Mouse (Mus musculus) forebrain, embryonic 13.5 days (tissue): ENCODE measurements around the gene Ctxn1. TPM values are rescaled to one million over a fixed set of nuclear protein-coding genes. Genes with fewer than 3 reads are reported as not detected.
"Not testable (repeated sequence)": the region's sequence is repeated elsewhere in the genome, so short reads cannot be mapped to it uniquely, and the experiment has no call there.

Experiments
- ATAC-seq: fragments of 200-750 bp; cut with Nextera tagmentation; 2 replicates; pipeline ENCODE4 v1.8.0; 2017
- H3K27ac ChIP-seq: fragments of 300-500 bp; sonication (generic); 2 replicates; pipeline ENCODE4 v1.5.1; 2015; ENCODE audit warnings: inconsistent platforms, mild to moderate bottlenecking, moderate library complexity
- H3K27me3 ChIP-seq: fragments of 300-500 bp; sonication (generic); 2 replicates; pipeline ENCODE4 v1.6.1; 2015; ENCODE audit warnings: mild to moderate bottlenecking, inconsistent platforms
- H3K36me3 ChIP-seq: fragments of 300-500 bp; sonication (generic); 2 replicates; pipeline ENCODE4 v1.6.1; 2015; ENCODE audit warnings: mild to moderate bottlenecking, inconsistent platforms; ENCODE audit not compliant: poor library complexity, severe bottlenecking
- H3K4me1 ChIP-seq: fragments of 300-500 bp; sonication (generic); 2 replicates; pipeline ENCODE4 v1.6.1; 2015; ENCODE audit warnings: inconsistent platforms
- H3K4me2 ChIP-seq: fragments of 300-500 bp; sonication (generic); 2 replicates; pipeline ENCODE4 v1.6.1; 2015; ENCODE audit warnings: inconsistent platforms, mild to moderate bottlenecking, moderate library complexity
- H3K4me3 ChIP-seq: fragments of 300-500 bp; sonication (generic); 2 replicates; pipeline ENCODE4 v1.5.1; 2015; ENCODE audit warnings: mild to moderate bottlenecking, inconsistent platforms
- H3K9ac ChIP-seq: fragments of 300-500 bp; sonication (generic); 2 replicates; pipeline ENCODE4 v1.6.1; 2015; ENCODE audit warnings: mild to moderate bottlenecking, inconsistent platforms
- H3K9me3 ChIP-seq: fragments of 300-500 bp; sonication (generic); replicated peaks from 2 replicates; pipeline ENCODE4 v1.6.1; 2016; ENCODE audit warnings: inconsistent platforms
- WGBS: fragments of 180-500 bp; shearing (Covaris S2); methylation state at CpG from one replicate; pipeline ENCODE4 v1.1.7; 2015; 5-methylcytosine and 5-hydroxymethylcytosine counted together
- polyA plus RNA-seq: library from polyadenylated mRNA; unstranded; fragments of >200 nt; fragmentation: Nextera tagmentation; extraction: Ambion mirVana; gene quantifications from 2 replicates; pipeline ENCODE4 v1.2.1, GENCODE M21; 2015

Ctxn1 gene
- polyA plus RNA-seq, 1 experiment from 2014 or later = 274 TPM

DNA sequence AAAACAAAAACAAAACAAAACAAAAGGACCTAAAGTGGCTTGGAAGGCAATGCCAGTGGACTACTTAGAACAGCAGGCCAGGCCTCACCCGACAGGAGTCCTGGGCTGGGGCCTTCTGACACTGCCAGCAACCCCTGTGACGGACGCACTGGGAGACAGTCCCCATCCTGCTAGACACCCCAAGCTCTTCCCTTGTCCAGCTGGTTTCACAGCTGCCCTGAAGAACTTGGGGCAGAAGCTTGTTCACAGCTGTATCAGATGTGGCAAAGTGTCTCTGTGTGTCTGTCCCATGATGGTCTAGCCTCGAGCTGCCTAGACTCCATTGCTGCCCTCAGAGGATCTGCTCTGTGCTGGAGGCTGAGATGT lies 714 bp upstream of the Ctxn1 start:
- no peaks in the 10 kb centered on the region for H3K9me3 ChIP-seq
- no peak overlapping the region for H3K4me3 ChIP-seq
- H3K9ac ChIP-seq = no peak overlapping the region; the same call in 1 of the 2 replicates
- H3K4me1 ChIP-seq = peaks cover 26% of the 10 kb centered on the region
- WGBS = 84% methylated on average over 4 of the region's 4 CpGs
- ATAC-seq = no peak
- H3K4me2 ChIP-seq = peak overlapping the region; percentile 75; the same call in 1 of the 2 replicates
- peaks cover 78% of the 10 kb centered on the region for H3K36me3 ChIP-seq
- no peaks in the 10 kb centered on the region for H3K27me3 ChIP-seq
- H3K27ac ChIP-seq = peak overlapping the region; percentile 97

DNA sequence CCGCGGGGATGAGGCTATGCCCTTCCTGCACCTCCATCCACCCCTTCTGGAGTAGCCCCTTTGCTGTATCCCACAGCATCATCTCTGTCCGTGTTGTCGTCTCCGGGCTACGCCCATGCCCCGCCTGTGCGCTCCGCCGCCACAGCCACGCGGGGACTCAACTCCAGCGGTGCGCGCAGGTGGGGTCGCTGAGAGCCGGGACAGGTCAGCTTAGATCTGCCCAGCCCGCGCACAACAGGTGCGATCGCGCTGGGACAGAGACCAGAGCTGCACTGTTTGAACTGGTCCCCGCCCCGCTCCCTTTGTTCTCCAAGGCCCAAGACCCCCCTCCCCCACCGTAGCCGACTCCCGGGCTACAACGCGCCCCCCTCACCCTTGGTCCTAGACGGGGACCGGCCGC lies 396 bp downstream of the Ctxn1 start:
- WGBS = under 1% methylated on average over 28 of the region's 32 CpGs
- H3K4me3 ChIP-seq = peak overlapping the region; percentile 90
- peak; percentile 73 for ATAC-seq

DNA sequence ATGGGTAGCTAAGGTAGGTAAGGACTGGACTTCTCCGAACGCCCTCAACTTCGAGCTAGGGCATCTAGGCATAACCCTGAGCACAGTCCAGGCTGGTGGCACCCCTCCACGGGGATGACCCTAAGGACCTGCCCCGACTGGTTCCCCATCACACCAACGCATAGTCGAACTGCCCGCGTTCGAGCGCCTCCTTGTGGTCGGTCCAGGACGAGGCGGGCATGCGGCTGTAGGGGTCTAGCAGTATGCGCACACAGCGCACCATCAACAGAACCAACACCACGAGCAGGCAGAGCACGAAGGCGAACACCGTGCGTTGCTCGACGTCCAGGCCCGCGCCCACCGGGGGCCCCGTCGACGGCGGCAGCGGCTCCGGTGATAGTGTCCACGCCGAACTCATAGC lies 841 bp downstream of the Ctxn1 start:
- Histone ChIP-seq H3K9ac (peak overlapping the region; percentile 96), H3K4me3 (peak overlapping the region; percentile 90), H3K36me3 (peaks cover 67% of the 10 kb centered on the region), H3K27me3 (no peaks in the 10 kb centered on the region), H3K9me3 (no peaks in the 10 kb centered on the region), H3K27ac (peak overlapping the region; percentile 97), H3K4me2 (peak overlapping the region; percentile 75), H3K4me1 (peaks cover 36% of the 10 kb centered on the region)
- 2% methylated on average over 35 of the region's 35 CpGs for WGBS
- ATAC-seq = peak; percentile 73

More for the DNA sequence above, 396 bp downstream of the Ctxn1 start:
- peak overlapping the region; percentile 97 for H3K27ac ChIP-seq
- peaks cover 34% of the 10 kb centered on the region for H3K4me1 ChIP-seq
- no peaks in the 10 kb centered on the region for H3K9me3 ChIP-seq
- H3K9ac ChIP-seq = peak overlapping the region; percentile 96
- peak overlapping the region; percentile 75 for H3K4me2 ChIP-seq
- no peaks in the 10 kb centered on the region for H3K27me3 ChIP-seq
- H3K36me3 ChIP-seq = peaks cover 71% of the 10 kb centered on the region

DNA sequence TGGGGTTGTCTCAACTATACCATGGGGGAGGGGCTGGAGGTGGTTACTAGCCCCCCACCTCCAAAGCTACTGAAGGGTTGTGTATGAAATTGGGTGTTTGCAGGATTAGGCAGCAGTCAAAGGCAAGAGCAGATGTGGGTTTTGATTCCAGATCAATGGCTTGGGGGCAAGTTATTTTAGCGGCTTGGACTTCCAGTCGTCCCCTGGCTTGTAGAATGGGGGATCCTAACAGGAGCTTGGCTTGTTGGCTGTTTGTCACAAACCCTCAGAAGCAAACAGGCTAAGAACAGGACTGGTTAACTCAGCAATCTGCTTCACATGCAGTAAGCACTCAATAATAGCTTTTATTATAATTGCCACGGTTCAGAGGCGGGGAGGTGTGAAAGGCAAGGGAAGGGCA lies 1.7 kb downstream of the Ctxn1 start:
- no peak for ATAC-seq
- 52% methylated on average over 4 of the region's 4 CpGs for WGBS
- Histone ChIP-seq H3K9me3 (no peaks in the 10 kb centered on the region), H3K4me3 (peak overlapping the region; percentile 90), H3K36me3 (peaks cover 59% of the 10 kb centered on the region), H3K27me3 (no peaks in the 10 kb centered on the region), H3K4me1 (peaks cover 39% of the 10 kb centered on the region), H3K9ac (peak overlapping the region; percentile 96), H3K4me2 (peak overlapping the region; percentile 75), H3K27ac (peak overlapping the region; percentile 97)

DNA sequence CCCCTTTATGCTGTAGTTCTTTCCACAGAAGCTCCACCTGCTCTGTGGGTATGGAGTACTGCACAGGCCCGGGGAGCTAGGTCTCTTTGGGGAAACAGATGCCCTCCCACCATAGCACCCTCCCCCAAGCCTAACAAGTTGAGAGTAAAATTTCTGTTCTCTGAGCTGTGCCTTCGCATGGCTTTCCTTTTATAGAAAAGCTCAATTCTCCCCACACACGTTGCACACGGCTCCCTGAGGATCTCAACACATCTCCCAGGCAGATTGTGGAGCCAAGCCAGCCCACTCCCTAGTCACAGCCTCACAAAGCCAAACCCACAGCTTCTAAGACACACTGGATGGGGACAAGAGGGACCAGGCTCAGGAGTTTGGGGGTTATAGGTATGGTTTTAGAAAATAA lies 2.2 kb downstream of the Ctxn1 start:
- 56% methylated on average over 4 of the region's 4 CpGs for WGBS
- peak overlapping the region; percentile 97 for H3K27ac ChIP-seq
- ATAC-seq = no peak
- H3K36me3 ChIP-seq = peaks cover 54% of the 10 kb centered on the region
- peak overlapping the region; percentile 96 for H3K9ac ChIP-seq
- no peaks in the 10 kb centered on the region for H3K9me3 ChIP-seq
- peak overlapping the region; percentile 75 for H3K4me2 ChIP-seq
- H3K27me3 ChIP-seq = no peaks in the 10 kb centered on the region
- peak overlapping the region; percentile 90 for H3K4me3 ChIP-seq
- peaks cover 40% of the 10 kb centered on the region for H3K4me1 ChIP-seq

DNA sequence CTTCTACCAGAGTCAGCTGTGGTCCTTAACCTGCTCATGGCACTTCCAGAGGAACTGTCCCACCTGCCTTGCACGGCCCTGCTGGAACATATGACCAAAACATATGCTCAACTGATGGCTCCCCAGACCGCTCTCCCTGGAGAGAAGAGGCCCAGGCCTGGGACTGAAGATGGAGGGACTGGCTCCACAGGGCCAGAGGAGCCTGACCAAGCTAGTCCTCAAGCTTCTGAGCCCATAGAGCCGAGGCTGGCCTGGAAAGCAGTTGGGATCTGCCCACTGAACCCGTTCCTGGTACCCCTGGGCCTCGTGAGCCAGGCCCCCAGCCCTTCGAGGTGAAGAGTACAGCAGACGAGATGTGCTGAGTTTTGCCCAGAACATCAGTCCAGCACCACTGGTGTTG lies 3.6 kb downstream of the Ctxn1 start:
- not testable (repeated sequence) for H3K9me3 ChIP-seq, H3K27ac ChIP-seq, ATAC-seq, H3K4me3 ChIP-seq, H3K27me3 ChIP-seq, H3K4me2 ChIP-seq, H3K9ac ChIP-seq
- Histone ChIP-seq H3K36me3 (peaks cover 40% of the 10 kb centered on the region), H3K4me1 (peaks cover 43% of the 10 kb centered on the region)
- 89% methylated on average over 7 of the region's 7 CpGs for whole genome bisulfite sequencing

DNA sequence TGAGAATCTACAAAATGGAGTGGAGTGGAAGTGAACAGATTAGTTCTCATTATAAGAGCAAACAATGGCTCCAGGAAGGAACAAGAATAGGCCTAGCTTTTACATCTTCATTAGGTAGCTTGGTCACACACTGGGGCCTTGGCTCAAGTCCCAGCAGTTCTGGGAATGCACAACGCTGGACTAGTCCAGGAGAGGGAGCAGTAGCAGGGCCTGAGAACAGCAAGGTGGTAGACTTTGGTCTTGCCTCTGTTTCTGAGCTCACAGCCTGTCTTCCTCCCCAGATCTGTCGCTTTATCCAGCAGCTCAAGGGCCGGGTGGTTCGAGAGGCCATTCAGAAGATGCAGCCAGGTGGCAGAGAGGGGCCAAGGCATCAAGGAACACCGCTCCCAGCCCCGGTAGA lies 5.1 kb downstream of the Ctxn1 start:
- Histone ChIP-seq H3K27me3 (peaks cover 3% of the 10 kb centered on the region; the same call in 1 of the 2 replicates), H3K4me1 (peaks cover 49% of the 10 kb centered on the region), H3K4me2 (peak overlapping the region; percentile 69), H3K36me3 (peaks cover 42% of the 10 kb centered on the region), H3K27ac (peak overlapping the region; percentile 93), H3K9me3 (no peaks in the 10 kb centered on the region), H3K4me3 (peak overlapping the region; percentile 89), H3K9ac (peak overlapping the region; percentile 89)
- no peak for ATAC-seq
- 53% methylated on average over 6 of the region's 6 CpGs for WGBS

DNA sequence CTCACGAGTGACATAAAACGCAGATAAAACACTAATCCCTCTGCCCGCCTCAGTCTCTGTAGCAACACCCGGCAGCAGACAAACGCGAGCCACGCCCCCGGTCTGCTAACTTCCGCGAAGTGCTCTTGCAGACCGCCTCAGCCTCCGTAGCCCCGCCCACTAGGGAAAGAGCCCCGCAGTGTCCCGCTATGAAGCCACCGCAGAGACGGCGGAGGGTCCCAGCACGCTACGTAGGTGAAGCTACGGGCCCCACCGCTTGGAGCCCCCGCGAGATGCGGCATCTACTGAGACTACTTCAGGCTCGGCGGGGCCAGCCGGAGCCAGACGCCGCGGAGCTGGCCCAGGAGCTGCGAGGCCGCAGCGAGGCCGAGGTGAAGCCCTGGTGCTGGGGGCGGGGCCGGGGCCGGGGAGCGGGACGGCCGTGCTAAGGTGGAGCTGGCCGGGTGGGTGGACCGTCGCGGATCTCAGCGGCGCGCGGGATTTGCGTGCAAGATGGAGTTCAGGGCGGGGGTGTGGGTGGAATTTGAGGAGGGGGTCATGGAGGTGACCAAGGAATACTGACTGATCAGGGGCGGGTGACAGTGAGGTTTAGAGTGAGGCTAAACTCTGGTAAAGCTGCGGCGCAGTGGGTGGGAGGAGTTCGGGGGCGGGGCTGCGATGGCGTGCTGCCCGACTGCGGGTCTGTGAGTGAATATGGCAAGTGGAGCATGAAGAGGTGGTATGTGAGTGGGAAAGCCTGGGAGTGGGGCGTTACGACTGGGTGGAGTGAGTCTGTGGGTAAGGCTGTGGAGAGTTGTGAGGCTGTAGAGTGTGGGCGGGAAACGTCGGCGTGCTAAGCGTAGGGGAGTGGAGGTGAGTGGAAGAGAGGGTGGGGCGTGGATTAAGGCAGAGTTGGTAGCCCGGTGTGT lies 5.9 kb downstream of the Ctxn1 start, which contains the start of gene Snapc2:
Snapc2 (plus strand) TSS at position 147 of the 908 bp plus-strand sequence.
- Histone ChIP-seq H3K9ac (peak within 1 kb of the TSS; percentile 89), H3K4me3 (peak within 1 kb of the TSS; percentile 89), H3K9me3 (no peaks in the 10 kb centered on the region), H3K36me3 (peaks cover 50% of the 10 kb centered on the region), H3K27me3 (peaks cover 4% of the 10 kb centered on the region; the same call in 1 of the 2 replicates), H3K27ac (peak within 1 kb of the TSS; percentile 93), H3K4me1 (peaks cover 50% of the 10 kb centered on the region), H3K4me2 (peak within 1 kb of the TSS; percentile 69)
- WGBS = under 1% methylated on average over 69 of the region's 69 CpGs
- peak; percentile 88 for ATAC-seq

DNA sequence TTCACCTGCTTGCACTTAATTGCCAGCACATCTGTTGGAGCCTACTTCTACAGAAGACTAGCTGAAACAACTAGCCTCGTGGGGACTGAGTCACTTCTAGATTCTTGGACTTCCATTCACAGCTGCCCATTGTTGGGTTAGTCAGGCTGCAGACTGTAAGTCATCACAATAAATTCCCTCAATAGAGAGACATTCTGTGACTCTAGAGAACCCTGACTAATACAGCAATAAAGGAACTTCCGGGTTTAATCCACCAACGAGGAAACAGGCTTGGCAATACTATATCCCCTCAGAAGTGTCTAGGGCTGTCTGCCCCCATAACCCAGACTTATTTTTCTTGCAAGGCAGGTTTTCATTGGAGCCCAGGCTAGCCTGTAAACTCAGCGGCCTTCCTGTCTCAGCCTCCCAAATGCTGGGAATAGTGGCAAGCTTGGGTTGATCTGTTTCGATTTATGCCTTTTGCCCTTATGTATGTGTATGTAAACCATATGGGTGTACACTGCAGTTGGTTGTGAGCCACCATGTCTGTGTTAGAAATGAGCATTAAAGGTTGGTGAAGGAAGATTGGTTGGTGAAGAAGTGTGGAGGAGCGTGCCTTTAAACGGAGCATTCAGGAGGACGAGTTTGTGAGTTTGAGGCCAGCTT lies 6.8 kb downstream of the Ctxn1 start:
- ATAC-seq = no peak
- Histone ChIP-seq H3K27ac (peak overlapping the region; percentile 93; the same call in 1 of the 2 replicates), H3K36me3 (peaks cover 56% of the 10 kb centered on the region), H3K4me3 (peak overlapping the region; percentile 89), H3K27me3 (peaks cover 4% of the 10 kb centered on the region; the same call in 1 of the 2 replicates), H3K9me3 (no peaks in the 10 kb centered on the region), H3K9ac (peak overlapping the region; percentile 89), H3K4me1 (peaks cover 41% of the 10 kb centered on the region), H3K4me2 (peak overlapping the region; percentile 69)
- WGBS = 46% methylated on average over 8 of the region's 8 CpGs

DNA sequence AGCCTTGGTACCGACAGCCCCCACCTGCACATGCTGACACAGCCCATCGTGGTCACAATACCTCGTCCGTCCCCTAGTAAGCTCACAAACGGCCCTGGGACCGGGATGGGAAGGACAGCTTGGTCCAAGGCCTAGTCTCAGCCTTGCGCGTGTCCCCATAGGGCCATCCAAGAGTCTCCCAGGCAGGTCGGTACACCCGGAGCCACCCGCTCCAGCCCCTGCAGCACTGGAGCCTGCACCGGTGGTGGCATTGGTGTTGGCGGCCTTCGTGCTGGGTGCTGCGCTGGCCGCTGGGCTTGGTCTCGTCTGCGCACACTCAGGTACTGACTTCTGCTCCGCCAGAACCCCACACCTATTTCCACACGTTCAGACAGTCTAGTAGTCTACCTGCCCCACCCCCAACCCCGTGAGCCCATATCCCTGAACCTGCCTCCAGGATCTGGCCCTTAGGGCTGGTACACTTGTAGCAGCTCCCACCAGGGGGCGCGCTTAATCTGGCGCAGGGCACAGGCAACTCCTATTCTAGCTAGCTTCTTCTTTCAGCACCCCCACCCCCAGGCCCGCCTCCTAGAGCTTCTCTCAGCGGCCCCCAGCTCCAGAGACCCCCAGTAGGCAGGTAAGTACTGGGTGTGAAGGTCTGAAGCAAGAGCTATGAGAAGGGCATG lies 8.6 kb downstream of the Ctxn1 start:
- no peak overlapping the region for H3K9ac ChIP-seq
- peaks cover 28% of the 10 kb centered on the region for H3K4me1 ChIP-seq
- ATAC-seq = peak; percentile 34
- peaks cover 56% of the 10 kb centered on the region for H3K36me3 ChIP-seq
- H3K27me3 ChIP-seq = peaks cover 4% of the 10 kb centered on the region; the same call in 1 of the 2 replicates
- no peak overlapping the region for H3K4me3 ChIP-seq
- WGBS = 31% methylated on average over 26 of the region's 26 CpGs
- H3K9me3 ChIP-seq = no peaks in the 10 kb centered on the region
- no peak overlapping the region for H3K4me2 ChIP-seq
- H3K27ac ChIP-seq = no peak overlapping the region

DNA sequence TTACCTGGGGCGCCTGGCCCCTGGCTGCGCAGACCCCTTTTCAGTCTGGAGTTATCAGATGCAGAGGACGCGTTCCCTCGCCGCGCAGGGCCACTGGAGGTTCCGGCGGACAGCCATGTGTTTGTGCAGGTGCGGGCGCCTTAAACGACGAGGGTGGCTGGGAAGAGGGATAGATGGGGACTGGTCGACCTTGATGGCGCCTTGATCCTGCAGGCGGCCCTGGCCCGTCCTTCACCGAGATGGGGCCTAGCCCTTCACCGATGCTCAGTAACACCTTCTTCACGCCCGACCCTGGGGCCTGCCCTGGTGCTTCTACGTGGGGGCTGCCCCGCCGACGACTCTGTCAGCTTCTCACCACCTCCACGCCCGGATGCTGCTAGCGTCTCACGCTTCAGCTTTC lies 9.9 kb downstream of the Ctxn1 start:
- ATAC-seq = no peak
- peaks cover 57% of the 10 kb centered on the region for H3K36me3 ChIP-seq
- 19% methylated on average over 29 of the region's 29 CpGs for WGBS
- peak overlapping the region; percentile 51 for H3K9ac ChIP-seq
- H3K27me3 ChIP-seq = peaks cover 4% of the 10 kb centered on the region; the same call in 1 of the 2 replicates
- no peak overlapping the region for H3K4me2 ChIP-seq
- H3K4me3 ChIP-seq = no peak overlapping the region
- peaks cover 26% of the 10 kb centered on the region for H3K4me1 ChIP-seq
- no peaks in the 10 kb centered on the region for H3K9me3 ChIP-seq
- H3K27ac ChIP-seq = no peak overlapping the region
